Mouse (Mus musculus) left cerebral cortex, postnatal 25 days (tissue): ENCODE data around the gene Actc1. TPM values are rescaled to one million over a fixed set of nuclear protein-coding genes. Genes with fewer than 3 reads are reported as not detected.

ENCODE experiments used
- total RNA-seq, 2 experiments: library from RNA; stranded (reverse); gene quantifications; 2 replicates each; pipeline ENCODE4 v1.2.3; 2021

Gene Actc1
- total RNA-seq, 2 experiments from 2014 or later: not detected

Other genes with a start within 250 kb of the Actc1 start
- gene Scg5, start 224.4 kb downstream of the Actc1 start, total RNA-seq: 100 to 1,000 TPM; 488 to 523 TPM
- 1 to 10 TPM; 2.1 to 2.2 TPM for gene Arhgap11a, start 204.9 kb downstream of the Actc1 start, total RNA-seq
- gene Gjd2, start 39.9 kb downstream of the Actc1 start, total RNA-seq: 1 to 10 TPM; 6.1 to 7.2 TPM
- 10 to 100 TPM; 31.4 to 35.2 TPM for gene Aqr, start 133.5 kb upstream of the Actc1 start, total RNA-seq
- gene Zfp770, start 147.9 kb upstream of the Actc1 start, total RNA-seq: 10 to 100 TPM; 26.5 to 27.8 TPM